Mouse (Mus musculus) neural tube, embryonic 12.5 days (tissue): ENCODE results near the gene Map4k5. TPM values are rescaled to one million over a fixed set of nuclear protein-coding genes. Genes with fewer than 3 reads are reported as not detected.

Experiments
- ATAC-seq: fragments of 200-750 bp; cut with Nextera tagmentation; 2 replicates; pipeline ENCODE4 v1.8.0; 2017; ENCODE audit warnings: low read depth, mild to moderate bottlenecking, moderate TSS enrichment, moderate library complexity; ENCODE audit not compliant: low FRiP score
- H3K27ac ChIP-seq: fragments of 300-500 bp; sonication (generic); 2 replicates; pipeline ENCODE4 v1.5.1; 2016
- H3K27me3 ChIP-seq: fragments of 300-500 bp; sonication (generic); replicated peaks from 2 replicates; pipeline ENCODE4 v1.6.1; 2016; ENCODE audit warnings: mild to moderate bottlenecking
- H3K36me3 ChIP-seq: fragments of 300-500 bp; sonication (generic); 2 replicates; pipeline ENCODE4 v1.6.1; 2016; ENCODE audit warnings: mild to moderate bottlenecking
- H3K4me1 ChIP-seq: fragments of 300-500 bp; sonication (generic); 2 replicates; pipeline ENCODE4 v1.6.1; 2016
- H3K4me2 ChIP-seq: fragments of 300-500 bp; sonication (generic); replicated peaks from 2 replicates; pipeline ENCODE4 v1.6.1; 2016; ENCODE audit warnings: mild to moderate bottlenecking
- H3K4me3 ChIP-seq: fragments of 300-500 bp; sonication (generic); 2 replicates; pipeline ENCODE4 v1.5.1; 2016
- H3K9ac ChIP-seq: fragments of 300-500 bp; sonication (generic); 2 replicates; pipeline ENCODE4 v1.6.1; 2016; ENCODE audit warnings: mild to moderate bottlenecking
- H3K9me3 ChIP-seq: fragments of 300-500 bp; sonication (generic); 2 replicates; pipeline ENCODE4 v1.6.1; 2016; ENCODE audit warnings: mild to moderate bottlenecking
- WGBS: fragments of 180-500 bp; shearing (Covaris S2); methylation state at CpG from one replicate; pipeline ENCODE4 v1.1.7; 2016; 5-methylcytosine and 5-hydroxymethylcytosine counted together
- polyA plus RNA-seq: library from polyadenylated mRNA; unstranded; fragments of >200 nt; fragmentation: Nextera tagmentation; extraction: Ambion mirVana; gene quantifications from 2 replicates; pipeline ENCODE4 v1.2.1, GENCODE M21; 2016

Map4k5 gene
- polyA plus RNA-seq, 1 experiment from 2014 or later, result 44.6 TPM

DNA sequence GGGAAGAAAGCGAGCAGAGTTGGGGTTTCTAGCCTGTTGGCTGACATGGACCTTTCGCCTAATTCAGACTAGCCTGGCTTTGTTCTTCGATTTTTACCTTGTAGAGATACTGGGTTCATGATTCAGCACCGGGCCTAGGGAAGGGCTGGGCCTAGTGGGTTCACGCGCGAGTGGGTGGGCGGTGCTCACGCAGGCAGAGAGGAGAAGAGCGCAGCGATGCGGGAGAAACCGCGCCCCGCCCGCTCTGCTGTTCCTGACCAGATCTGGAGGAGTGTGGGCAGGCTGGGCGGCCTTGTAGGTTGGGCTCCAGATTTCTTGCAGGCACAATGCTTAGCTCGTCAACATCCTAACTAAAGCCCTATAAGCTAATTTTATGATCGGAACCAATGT, 15.5 kb upstream of the Map4k5 start:
- Histone ChIP-seq H3K4me1 (no peaks in the 10 kb centered on the region), H3K4me2 (peak overlapping the region; percentile 64), H3K9ac (peak overlapping the region; percentile 79), H3K27ac (peak overlapping the region; percentile 83), H3K27me3 (no peaks in the 10 kb centered on the region), H3K9me3 (no peaks in the 10 kb centered on the region), H3K36me3 (no peaks in the 10 kb centered on the region), H3K4me3 (peak overlapping the region; percentile 59)
- 28% methylated on average over 19 of the region's 19 CpGs for WGBS
- peak; percentile 67 for ATAC-seq

- Histone ChIP-seq H3K4me3 (peak overlapping the region; percentile 59), H3K9me3 (no peaks in the 10 kb centered on the region), H3K4me2 (peak overlapping the region; percentile 64), H3K9ac (peak overlapping the region; percentile 79), H3K4me1 (no peaks in the 10 kb centered on the region), H3K27me3 (no peaks in the 10 kb centered on the region), H3K36me3 (no peaks in the 10 kb centered on the region), H3K27ac (peak overlapping the region; percentile 83)
- 2% methylated on average over 30 of the region's 30 CpGs for WGBS
- ATAC-seq, result peak; percentile 91
Observed at GRCm38 (mm10) chr12:69907667-69908510, 14.9 kb upstream of the Map4k5 start.

GRCm38 (mm10) chr12:69904991-69905390, 12.0 kb upstream of the Map4k5 start:
- no peak overlapping the region for H3K27ac ChIP-seq
- H3K36me3 ChIP-seq, result no peaks in the 10 kb centered on the region
- H3K4me3 ChIP-seq, result no peak overlapping the region
- H3K4me2 ChIP-seq, result no peak overlapping the region
- 78% methylated on average over 2 of the region's 2 CpGs for WGBS
- no peak overlapping the region for H3K9ac ChIP-seq
- H3K4me1 ChIP-seq, result no peaks in the 10 kb centered on the region
- H3K27me3 ChIP-seq, result no peaks in the 10 kb centered on the region
- no peaks in the 10 kb centered on the region for H3K9me3 ChIP-seq
- no peak for ATAC-seq

- ATAC-seq, result no peak
- H3K4me1 ChIP-seq, result peaks cover 5% of the 10 kb centered on the region; the same call in 1 of the 2 replicates
- no peak overlapping the region for H3K27ac ChIP-seq
- H3K9ac ChIP-seq, result no peak overlapping the region
- no peak overlapping the region for H3K4me2 ChIP-seq
- H3K27me3 ChIP-seq, result no peaks in the 10 kb centered on the region
- H3K4me3 ChIP-seq, result no peak overlapping the region
- 88% methylated on average over 4 of the region's 4 CpGs for WGBS
- no peaks in the 10 kb centered on the region for H3K36me3 ChIP-seq
- H3K9me3 ChIP-seq, result no peaks in the 10 kb centered on the region
Observed at GRCm38 (mm10) chr12:69898119-69898518, 5.1 kb upstream of the Map4k5 start.

DNA sequence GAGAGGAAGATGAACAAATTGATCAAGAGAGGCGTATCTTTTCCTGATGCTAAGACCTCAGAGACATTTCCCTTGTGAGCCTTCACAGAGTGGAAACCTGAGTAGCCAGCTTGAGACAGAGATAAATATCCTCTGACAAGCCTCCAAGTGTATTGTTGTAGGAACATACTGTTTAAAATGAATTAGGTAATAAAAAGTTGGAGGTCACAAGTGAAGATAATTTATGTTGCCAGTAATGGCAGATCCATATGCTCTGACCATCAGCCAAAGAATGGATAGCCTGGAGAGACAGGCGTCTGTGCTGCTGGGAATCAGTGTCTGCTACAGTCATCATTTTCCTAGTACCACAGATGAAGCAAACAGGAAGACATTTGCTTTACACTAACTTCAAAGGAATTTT, 2.0 kb upstream of the Map4k5 start:
- Histone ChIP-seq H3K9me3 (no peaks in the 10 kb centered on the region), H3K4me2 (no peak overlapping the region), H3K27me3 (no peaks in the 10 kb centered on the region)

DNA sequence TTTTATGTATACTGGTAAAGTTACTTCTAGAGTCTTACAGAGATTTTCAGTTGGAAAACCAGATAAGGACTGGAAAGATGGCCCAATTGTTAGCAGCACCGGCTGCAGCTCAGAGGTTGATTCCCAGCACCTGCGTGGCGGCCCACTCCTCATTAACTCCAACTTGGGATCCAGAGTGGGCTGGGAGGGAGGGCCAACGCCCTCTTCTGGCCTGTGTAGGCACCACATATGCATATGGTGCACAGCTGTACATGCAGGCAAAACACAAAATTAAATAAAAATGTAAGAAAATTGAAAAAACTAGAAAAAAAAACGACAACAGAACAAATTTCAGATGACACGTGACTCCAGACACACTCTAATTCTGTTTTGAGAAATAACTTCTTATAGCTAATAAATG, 927 bp upstream of the Map4k5 start:
- Histone ChIP-seq H3K4me1 (peaks cover 23% of the 10 kb centered on the region), H3K27ac (no peak overlapping the region), H3K36me3 (no peaks in the 10 kb centered on the region), H3K9me3 (no peaks in the 10 kb centered on the region), H3K27me3 (no peaks in the 10 kb centered on the region), H3K4me3 (no peak overlapping the region), H3K4me2 (peak overlapping the region; percentile 65), H3K9ac (no peak overlapping the region)
- ATAC-seq, result no peak
- 62% methylated on average over 6 of the region's 6 CpGs for WGBS

More for the DNA sequence above, 2.0 kb upstream of the Map4k5 start:
- Histone ChIP-seq H3K9ac (no peak overlapping the region), H3K36me3 (no peaks in the 10 kb centered on the region), H3K27ac (no peak overlapping the region), H3K4me3 (no peak overlapping the region), H3K4me1 (peaks cover 21% of the 10 kb centered on the region)
- ATAC-seq, result no peak
- WGBS, result 16% methylated on average over 2 of the region's 2 CpGs

DNA sequence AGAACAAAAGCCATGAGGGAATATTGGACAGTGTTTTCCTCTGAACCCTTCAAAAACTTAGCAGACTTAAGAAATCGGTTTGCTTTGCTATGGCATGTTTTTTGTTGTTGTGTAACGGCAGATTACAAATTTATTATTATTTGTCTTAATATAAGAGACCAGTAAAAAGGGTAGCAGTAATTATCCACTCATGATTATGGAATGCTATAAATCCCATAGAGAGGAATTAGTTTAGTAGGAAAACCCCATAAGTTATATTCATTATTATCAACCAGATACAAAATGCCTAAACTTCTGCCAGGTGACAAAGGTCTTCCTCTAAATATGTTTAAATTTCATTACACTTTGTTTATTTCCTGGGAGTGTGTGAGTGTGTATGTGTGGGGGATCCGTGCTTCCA, 1.3 kb downstream of the Map4k5 start:
- ATAC-seq, result no peak
- peak overlapping the region; percentile 65 for H3K4me2 ChIP-seq
- 47% methylated on average over 3 of the region's 3 CpGs for WGBS
- no peak overlapping the region for H3K27ac ChIP-seq
- H3K9me3 ChIP-seq, result no peaks in the 10 kb centered on the region
- 0 out of 2 replicates have a peak, but pooled peaks cover 3% of the 10 kb centered on the region for H3K36me3 ChIP-seq
- no peaks in the 10 kb centered on the region for H3K27me3 ChIP-seq
- peaks cover 23% of the 10 kb centered on the region for H3K4me1 ChIP-seq
- peak overlapping the region; percentile 89 for H3K4me3 ChIP-seq
- H3K9ac ChIP-seq, result peak overlapping the region; percentile 97

- Histone ChIP-seq H3K27ac (no peak overlapping the region), H3K4me1 (peaks cover 23% of the 10 kb centered on the region)
Observed at GRCm38 (mm10) chr12:69890476-69890875, 2.5 kb downstream of the Map4k5 start.

DNA sequence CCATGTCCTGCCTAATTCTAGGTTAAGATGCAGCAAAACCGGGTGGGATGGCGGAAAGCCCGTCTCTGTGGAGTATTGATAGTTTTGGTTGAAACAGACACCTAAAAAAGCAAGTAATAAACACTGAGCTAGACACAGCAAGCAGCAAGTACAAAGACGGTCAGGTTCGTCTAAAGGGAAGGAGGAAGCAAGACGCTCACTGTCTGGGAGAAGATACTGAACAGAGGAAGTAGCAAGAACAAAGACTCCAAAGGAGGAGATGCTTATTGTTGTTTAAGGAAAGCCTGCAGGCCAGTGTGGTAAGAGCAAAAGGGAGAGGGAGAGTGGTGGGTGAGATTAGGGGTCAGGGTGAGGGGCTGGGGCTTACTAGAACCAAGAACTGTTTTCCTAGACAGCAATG, 2.9 kb downstream of the Map4k5 start:
- H3K4me3 ChIP-seq, result no peak overlapping the region
- 0 out of 2 replicates have a peak, but pooled peaks cover 3% of the 10 kb centered on the region for H3K36me3 ChIP-seq
- no peaks in the 10 kb centered on the region for H3K27me3 ChIP-seq
- H3K9me3 ChIP-seq, result no peaks in the 10 kb centered on the region
- 0 out of 2 replicates have a peak overlapping the region, but pooled peaks have one; percentile 3 for H3K9ac ChIP-seq
- H3K4me1 ChIP-seq, result peaks cover 22% of the 10 kb centered on the region
- 54% methylated on average over 6 of the region's 6 CpGs for WGBS
- H3K27ac ChIP-seq, result no peak overlapping the region
- peak overlapping the region; percentile 65 for H3K4me2 ChIP-seq
- no peak for ATAC-seq

More at GRCm38 (mm10) chr12:69890476-69890875, 2.5 kb downstream of the Map4k5 start:
- 30% methylated on average over 5 of the region's 5 CpGs for WGBS
- Histone ChIP-seq H3K4me2 (peak overlapping the region; percentile 65), H3K9ac (no peak overlapping the region), H3K27me3 (no peaks in the 10 kb centered on the region), H3K4me3 (no peak overlapping the region), H3K9me3 (no peaks in the 10 kb centered on the region), H3K36me3 (0 out of 2 replicates have a peak, but pooled peaks cover 3% of the 10 kb centered on the region)
- no peak for ATAC-seq

GRCm38 (mm10) chr12:69888345-69888744, 4.7 kb downstream of the Map4k5 start:
- H3K27me3 ChIP-seq, result no peaks in the 10 kb centered on the region
- H3K27ac ChIP-seq, result no peak overlapping the region
- H3K4me3 ChIP-seq, result no peak overlapping the region
- no peak overlapping the region for H3K4me2 ChIP-seq
- H3K9me3 ChIP-seq, result no peaks in the 10 kb centered on the region
- WGBS, result 74% methylated on average over 1 of the region's 1 CpGs
- H3K4me1 ChIP-seq, result peaks cover 18% of the 10 kb centered on the region
- ATAC-seq, result no peak
- H3K36me3 ChIP-seq, result 0 out of 2 replicates have a peak, but pooled peaks cover 3% of the 10 kb centered on the region
- H3K9ac ChIP-seq, result no peak overlapping the region

- H3K4me2 ChIP-seq, result no peak overlapping the region
- H3K36me3 ChIP-seq, result 0 out of 2 replicates have a peak, but pooled peaks cover 3% of the 10 kb centered on the region
- no peak for ATAC-seq
- H3K4me1 ChIP-seq, result peaks cover 18% of the 10 kb centered on the region
- 86% methylated on average over 6 of the region's 6 CpGs for WGBS
- no peaks in the 10 kb centered on the region for H3K27me3 ChIP-seq
- H3K9ac ChIP-seq, result no peak overlapping the region
- H3K27ac ChIP-seq, result no peak overlapping the region
- no peaks in the 10 kb centered on the region for H3K9me3 ChIP-seq
- no peak overlapping the region for H3K4me3 ChIP-seq
Observed at GRCm38 (mm10) chr12:69887776-69888175, 5.2 kb downstream of the Map4k5 start.

DNA sequence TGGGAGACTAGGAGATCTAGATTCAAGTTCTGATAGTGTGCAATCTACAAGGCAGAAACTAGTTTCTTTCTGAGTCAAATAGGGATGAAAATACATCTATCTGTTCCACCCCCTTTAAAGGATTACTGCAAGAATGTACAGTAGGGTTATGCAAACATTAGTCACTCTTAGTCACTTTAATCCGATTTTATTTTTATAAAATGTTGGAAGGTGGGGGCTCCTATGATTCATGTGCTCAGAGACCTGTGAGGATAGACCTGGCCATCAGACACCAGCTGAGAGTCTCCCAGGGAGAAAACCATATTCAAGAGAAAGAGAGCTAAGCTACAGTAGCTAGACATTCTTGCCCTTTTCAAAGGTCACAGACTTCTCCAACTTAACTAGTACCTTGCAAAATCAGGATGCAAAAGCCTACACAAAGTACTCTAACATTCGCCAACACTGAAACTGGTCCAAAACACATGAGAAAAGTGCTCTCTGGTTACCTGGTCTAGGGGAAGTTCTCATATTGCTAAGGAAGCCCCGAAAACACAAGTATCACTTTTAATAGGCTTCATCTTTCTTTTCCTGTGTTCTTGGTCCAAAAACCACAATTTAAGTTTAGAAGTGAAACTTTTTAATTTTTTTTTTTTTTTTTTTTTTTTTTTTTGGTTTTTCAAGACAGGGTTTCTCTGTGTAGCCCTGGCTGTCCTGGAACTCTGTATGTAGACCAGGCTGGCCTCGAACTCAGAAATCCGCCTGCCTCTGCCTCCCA, 7.7 kb downstream of the Map4k5 start:
- 0 out of 2 replicates have a peak, but pooled peaks cover 3% of the 10 kb centered on the region for H3K36me3 ChIP-seq
- ATAC-seq, result no peak
- H3K27me3 ChIP-seq, result no peaks in the 10 kb centered on the region
- H3K4me2 ChIP-seq, result no peak overlapping the region
- WGBS, result 91% methylated on average over 5 of the region's 5 CpGs
- no peaks in the 10 kb centered on the region for H3K9me3 ChIP-seq
- H3K9ac ChIP-seq, result no peak overlapping the region
- peaks cover 12% of the 10 kb centered on the region for H3K4me1 ChIP-seq
- H3K27ac ChIP-seq, result no peak overlapping the region
- no peak overlapping the region for H3K4me3 ChIP-seq
